Mouse (Mus musculus) inflammation-experienced regulatory T-cells, adult 6 months (primary cell): ENCODE measurements around the gene Gm20716. TPM values are rescaled to one million over a fixed set of nuclear protein-coding genes. Genes with fewer than 3 reads are reported as not detected.
A peak's percentile ranks its signal among the peaks of the same experiment; 100 is the strongest.

Source experiments
- ATAC-seq: one replicate; pipeline ENCODE4 v1.8.0; 2017
- polyA plus RNA-seq, 3 experiments: library from polyadenylated mRNA; unstranded; fragments of 100-300 nt; shearing (Covaris generic); gene quantifications; one replicate each; pipeline ENCODE4 v1.2.1; 2017

Gm20716 gene
- polyA plus RNA-seq: 10 to 100 TPM; 20.2 to 22.3 (median 20.2) TPM

DNA sequence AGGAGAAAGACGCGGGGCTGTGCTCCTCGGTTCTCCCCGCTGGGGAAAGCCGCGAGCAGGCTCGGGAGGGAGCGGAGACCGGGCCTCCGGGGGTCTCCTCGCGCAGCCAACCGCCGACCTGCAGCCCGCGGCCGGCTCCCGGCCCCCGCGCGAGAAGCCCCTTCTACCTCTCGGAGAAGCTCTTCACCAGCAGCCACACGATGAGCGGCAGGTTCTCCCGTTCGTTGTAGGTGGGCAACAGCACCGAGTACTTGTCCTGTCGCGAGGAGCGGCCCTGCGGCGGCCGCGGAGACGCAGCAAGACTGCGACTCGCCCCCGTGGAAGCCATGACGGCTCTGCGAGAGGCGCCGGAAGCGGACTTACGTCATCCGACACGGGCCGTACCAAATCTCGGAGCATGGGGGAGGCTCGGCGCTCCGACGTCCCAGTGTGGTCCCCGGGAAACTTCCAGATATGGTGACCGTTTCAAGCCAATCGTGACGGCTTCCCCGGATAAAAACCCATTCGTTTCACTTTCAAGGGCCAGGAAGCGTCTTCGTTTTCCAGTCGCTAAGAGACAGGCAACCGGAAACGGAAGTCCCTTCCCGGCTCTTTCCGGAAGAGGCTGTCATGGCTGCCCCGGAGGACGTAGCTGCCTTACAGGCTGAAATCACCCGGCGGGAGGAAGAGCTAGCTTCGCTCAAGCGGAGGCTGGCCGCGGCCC lies at the start of gene Gm20716, which contains the start of the genes Dpm1 and Mocs3:
TSS of gene Gm20716 (minus strand) at position 339 of the 703 bp plus-strand sequence.
TSS of gene Dpm1 (minus strand) at position 566 of the 703 bp plus-strand sequence.
TSS of gene Mocs3 (plus strand) at position 597 of the 703 bp plus-strand sequence.
- peak; percentile 84 for ATAC-seq

DNA sequence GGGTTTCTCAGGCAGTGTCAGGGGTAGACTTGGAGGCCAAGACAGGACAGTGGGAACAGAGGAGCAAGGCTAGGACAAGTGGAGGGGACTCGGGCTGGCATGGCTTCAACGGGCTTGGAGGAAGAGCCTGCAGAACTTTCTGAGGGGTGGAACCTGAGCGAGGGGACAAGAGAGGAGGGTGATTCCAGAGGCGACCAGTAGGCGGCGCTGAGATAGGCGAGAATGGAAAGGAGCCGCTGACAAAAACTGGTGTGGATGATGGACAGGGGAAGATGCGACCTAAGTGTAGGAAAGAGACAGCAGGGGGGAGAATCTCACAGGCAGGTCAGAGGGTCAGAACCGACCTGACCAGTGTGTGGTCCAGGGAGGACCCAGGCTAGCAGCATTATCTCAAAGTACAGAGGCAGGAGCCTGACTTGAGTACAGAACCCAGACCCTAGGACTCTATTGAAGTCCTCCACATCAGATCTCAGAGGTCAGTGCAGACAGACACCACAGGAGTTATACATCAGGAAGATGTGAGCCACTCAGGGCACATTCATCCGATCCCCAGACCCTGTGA lies 44.3 kb upstream of the Gm20716 start:
- no peak for ATAC-seq

DNA sequence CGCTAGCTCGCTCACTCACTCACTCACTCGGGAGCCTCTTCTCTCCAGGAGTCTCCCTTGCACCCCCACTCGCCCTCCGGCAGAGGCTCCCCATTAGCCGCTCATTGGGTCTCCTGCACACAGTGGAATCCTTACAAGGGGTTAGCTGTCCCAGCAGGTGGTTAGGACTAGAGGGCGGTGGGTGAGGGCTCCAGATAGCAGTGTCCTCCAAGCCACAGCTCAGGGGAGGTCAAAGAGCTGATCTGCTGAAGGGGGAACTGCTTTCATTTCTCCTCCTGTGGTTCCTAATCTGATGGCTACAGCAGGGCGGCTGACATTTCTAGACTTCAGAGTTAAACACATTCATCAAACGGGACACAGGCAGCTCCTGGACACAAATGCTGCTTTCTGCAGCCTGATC lies 43.2 kb upstream of the Gm20716 start:
- no peak for ATAC-seq

DNA sequence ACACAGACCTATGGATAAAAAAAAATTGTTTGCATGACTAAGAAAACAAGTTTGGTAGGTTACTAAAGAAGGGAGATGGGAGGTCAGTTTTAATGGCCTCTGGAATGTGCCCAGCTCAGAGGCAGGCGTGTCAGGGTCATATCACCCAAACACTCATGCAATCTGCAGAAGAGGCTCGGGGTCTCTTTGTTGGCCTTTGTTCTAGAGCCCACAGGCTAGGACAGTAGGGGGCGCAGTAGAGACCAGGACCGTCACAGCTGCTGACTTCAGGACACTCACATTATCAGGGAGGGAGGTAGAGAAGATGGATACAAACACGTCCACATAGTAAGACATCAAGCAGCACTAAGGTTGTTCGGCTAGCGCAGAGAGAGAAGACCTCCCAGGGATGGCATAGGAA lies 37.9 kb upstream of the Gm20716 start:
- no peak for ATAC-seq

DNA sequence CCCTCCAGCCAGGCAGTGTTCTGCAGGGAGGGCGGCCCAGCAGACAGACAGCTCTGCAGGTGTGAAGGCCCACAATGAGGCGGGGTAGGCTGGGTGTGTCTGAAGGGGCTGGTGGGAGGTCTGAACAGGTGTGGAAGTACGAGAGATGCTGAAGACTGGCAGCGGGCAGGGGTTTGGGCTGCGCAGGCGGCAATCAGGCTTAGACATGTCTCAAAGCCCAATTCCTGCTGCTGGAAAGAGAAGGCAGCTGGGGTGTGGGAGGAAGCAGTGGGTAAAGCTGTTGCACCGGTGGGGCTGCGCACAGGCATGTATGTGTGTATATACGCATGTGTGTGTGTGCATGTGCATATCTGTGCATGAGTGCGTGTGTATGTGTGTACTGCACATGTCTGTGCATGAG lies 30.7 kb upstream of the Gm20716 start:
- ATAC-seq: no peak

DNA sequence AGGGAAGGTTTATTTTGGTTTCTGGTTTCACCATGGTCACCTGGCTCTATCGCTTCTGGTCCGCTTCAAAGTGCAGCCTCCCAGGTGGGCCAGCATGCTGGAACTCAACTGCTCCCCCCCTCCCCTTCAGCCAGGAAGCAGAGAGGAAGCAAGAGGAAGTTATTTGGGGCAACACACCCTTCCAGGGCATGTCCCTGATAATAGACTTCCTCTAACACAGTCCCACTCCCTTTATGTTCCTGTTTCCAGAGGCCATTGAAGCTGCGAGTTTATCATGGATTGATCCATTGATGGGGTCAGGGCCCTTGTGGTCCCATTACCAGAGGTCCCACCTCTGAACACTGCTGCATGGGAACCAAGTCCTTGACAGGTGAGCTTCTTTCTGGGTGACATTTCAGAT lies 30.0 kb upstream of the Gm20716 start:
- no peak for ATAC-seq

DNA sequence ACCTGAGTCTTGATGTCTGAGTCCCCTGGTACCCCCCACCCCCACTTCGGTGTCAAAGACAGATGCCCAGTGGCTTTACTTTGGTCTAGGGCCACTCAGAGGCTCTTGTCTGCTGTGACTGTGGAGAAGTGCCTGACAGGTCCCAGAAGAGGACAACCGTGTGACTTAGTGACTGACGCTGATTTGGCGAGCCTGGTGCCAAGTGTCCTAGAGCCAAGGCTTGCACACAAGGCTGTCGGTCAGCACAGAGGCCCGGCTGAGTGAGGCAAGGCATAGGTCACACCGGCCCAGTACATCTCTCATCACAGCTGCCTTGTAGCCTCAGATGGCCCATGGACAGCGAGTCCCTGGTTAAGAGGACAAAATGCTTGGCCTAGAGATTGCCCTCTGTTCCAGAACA lies 28.9 kb upstream of the Gm20716 start:
- no peak for ATAC-seq

DNA sequence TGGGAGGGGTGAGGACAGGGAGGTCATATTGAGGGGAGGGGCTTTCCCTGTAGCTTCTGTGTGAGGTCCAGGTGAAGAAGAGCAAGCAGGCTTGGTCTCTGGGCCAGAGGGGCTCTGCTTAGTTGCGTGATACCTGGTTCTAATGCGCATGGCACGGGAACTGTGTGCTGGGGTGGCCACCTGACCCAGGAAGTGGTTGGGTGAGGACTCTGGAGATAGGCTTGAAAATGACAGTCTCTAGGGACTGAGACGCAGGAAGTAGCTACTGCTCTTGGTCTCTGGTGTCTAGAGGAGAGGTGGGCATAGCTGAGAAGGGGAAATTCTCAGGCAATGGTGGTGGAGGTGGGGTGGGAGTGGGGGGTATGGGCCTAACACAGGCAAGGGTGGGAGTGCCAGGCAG lies 27.0 kb upstream of the Gm20716 start:
- no peak for ATAC-seq

DNA sequence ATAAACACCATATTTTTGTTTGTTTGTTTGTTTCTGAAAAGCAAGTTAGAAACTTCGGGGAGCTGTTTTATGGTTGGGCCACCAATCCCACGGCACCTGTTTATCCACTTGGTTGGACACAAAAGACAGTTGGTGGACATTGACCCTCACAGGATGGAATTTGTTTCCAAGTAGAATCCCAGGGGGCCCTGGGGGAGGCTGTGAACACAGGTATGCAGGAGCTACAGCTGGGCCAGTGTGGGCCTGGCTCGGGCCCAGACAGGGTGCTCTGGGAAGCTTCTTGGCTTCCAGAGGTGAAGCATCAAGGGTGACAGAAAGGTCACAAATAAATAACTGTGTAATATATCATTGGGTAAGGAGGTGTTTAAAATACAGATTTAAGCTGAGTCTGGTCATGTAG lies 26.3 kb upstream of the Gm20716 start:
- no peak for ATAC-seq

DNA sequence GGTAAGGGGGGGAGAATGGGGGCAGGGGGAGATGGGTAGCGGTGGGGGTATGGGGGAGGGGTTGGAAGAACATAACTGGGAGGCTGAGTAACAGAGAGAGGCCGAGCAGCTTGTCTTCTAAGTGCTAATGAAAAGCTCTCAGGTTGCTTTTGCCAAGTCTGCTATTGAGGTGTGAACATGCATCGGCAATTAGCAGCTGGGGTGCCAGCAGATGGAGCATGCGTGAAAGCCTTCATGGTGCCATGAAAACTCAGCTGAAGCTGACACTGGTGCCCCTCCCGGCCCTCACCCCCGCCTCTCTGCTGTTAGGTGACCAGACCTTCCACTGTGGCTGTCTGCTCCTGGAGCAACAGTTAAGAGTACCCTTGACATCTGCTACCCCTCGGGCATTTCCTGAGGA lies 23.7 kb upstream of the Gm20716 start:
- ATAC-seq: no peak

DNA sequence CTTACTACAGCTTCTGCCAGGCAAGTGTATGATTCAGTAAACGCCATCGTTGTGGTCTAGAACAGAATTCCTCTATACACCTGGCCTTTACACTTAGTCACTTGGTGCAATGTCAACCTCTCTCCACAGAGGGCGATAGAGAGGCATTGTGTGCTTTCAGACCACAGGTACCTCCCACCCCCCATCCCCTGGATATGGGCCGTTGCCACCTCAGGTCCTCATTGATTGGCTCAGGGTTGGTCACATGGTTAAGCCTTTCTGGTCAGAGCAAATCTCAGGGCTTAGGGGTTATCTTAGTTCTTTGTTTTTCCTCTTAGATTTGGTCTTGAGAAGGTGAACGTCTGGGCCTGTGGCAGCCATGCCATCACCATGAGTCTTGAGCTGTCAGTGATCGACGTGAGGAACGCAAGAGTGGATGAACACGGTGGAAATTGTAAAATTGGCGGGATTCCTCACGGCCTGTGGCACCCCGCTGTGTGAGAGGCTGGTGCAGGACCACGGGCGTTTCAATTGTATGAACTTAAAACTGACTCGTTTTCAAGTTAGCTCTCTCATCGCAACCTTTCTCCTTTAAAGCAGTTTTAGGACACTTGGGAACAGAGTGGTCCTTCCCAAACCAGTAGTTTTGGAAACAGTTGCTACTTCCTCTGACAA lies 22.6 kb upstream of the Gm20716 start:
- no peak for ATAC-seq

DNA sequence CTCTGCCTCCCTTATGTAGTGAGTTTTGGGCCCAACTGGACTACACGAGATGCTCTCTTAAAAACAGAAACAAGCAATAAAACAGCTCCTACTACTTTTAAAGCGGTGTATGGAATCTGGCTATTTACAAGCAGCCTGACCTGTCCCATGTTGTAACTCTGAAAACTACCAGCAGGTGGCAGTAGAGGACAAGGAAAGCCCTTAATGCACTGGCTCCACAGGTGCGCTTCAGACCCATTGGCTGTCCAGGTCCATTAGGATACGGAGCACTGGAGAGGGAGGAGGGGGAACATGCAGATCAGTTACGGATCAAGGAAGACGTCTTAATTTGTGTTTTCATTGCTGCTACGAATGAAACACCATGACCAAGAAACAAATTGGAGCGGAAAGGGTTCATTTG lies 20.1 kb upstream of the Gm20716 start:
- ATAC-seq: peak; percentile 71

DNA sequence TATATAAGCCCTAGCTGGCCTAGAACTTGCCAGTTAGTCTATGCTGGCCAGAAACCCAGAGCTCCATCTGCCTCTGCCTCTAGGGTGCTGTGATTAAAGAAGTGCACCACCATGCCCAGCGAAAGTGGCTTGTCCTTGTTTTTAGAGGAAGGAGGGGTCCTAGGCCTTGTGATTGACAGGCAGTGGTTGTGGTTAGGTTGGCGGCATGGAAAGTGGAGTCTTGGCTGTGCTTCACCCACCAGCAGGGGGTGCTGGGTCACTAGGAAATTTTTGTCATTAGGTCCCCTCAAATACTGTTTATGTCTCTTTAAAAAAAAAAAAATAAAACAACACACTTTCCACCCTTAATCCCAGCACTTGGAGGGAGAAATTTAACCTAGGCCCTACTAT lies 18.7 kb upstream of the Gm20716 start:
- ATAC-seq: no peak

DNA sequence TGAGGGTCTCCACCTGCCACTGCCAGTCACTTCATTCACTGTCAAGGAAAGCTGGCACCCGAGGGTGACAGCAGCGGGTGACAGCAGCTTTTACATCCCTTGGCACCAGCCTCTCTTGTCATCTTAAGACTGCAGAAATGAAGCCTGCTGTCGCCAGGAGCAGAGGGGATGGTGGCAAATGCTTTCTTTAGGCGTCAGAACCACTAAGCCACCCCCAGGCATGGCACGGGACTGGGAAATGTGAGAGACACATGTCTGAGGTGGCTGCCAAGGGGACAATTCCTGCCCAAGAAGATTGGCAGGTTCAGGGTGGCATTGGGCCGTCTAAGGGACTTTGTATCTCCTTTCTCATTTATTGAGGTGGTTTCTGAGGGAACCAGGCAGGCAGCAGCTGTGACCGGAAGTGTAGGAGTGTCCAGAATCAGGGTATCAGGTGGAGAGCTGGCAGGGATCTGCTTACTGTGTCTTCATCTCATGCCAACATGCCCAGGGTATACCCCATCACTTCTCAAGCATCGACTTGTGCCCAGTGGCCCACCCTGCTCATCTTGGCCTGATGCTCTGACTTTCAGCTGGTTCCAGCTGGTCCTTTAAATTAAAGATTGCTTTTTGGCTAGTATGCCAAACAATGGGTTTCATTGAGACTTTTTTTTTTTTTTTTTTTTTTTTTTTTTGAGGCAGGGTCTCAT lies 18.1 kb upstream of the Gm20716 start:
- no peak for ATAC-seq

DNA sequence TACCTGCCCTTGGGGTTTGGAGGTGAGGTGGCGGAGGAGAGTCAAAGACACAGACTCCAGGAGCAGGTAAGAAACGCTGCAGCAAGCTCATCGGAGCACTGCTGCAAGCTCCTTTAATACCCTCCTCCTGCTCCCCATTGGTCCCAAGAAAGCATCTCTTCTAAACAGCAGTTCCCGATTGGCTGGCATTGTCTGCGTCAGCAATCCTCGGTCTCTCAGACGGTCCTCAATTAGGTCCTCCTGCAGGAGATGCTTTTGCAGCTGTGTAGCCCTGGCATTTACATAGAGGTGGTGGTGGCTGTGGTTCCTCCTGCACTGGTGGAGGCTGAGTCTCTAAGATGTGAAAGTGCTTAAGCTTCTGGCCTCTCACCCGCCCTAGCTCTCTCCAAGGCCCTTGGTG lies 15.4 kb upstream of the Gm20716 start:
- ATAC-seq: no peak

DNA sequence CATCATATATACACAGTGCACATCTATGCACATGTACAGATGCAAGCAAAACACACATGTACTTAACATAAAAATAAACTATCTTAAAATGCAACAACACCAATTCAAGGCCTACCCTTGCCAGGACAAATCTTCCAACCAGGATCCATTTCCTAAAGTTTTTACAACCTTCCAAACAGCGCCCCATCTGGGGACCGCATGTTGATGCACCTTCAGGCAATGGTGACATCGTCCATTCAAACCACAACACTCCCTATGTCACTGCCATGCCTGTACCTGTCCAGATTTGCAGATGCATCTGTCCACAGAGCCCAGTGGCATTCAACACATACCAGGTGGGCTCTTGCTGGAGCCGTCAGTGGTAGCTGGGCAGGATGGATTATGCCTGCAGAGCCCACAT lies 13.1 kb upstream of the Gm20716 start:
- no peak for ATAC-seq

DNA sequence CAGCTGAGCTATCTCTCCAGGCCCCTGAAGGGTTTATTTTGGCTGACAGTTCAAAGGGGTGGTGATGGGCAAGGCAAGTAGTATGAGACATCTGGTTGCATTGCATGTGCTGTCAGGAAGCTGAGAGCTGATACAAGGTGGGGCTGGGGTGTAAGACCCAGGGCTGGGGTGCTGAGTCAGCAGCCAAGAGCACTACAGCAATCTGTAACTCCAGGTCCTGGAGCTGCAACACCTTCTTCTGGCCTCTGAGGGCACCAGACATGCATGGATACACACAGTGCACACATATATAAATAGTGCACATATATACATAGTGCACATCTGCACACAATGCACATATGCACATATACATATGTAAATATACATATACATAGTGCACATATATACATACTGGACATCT lies 12.7 kb upstream of the Gm20716 start:
- ATAC-seq: no peak

DNA sequence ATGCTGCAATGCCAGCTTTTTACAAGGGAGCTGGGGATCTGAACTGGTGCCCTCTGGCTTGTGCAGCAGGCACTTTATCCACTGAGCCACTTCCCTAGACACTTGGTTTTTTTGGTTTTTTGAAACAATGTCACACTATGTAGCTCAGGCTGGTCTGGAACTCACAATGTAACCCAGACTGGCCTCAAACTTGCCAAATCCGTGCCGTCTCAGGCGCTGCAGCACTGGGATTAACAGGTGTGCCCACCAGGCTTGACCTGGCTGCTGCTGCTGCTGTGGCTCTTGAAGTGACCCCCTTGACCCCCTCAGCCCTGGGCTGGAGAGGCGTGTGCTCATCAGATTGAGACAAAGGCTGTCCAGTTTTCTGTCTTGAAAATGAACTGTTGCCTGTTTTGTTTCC lies 8.2 kb upstream of the Gm20716 start:
- no peak for ATAC-seq

DNA sequence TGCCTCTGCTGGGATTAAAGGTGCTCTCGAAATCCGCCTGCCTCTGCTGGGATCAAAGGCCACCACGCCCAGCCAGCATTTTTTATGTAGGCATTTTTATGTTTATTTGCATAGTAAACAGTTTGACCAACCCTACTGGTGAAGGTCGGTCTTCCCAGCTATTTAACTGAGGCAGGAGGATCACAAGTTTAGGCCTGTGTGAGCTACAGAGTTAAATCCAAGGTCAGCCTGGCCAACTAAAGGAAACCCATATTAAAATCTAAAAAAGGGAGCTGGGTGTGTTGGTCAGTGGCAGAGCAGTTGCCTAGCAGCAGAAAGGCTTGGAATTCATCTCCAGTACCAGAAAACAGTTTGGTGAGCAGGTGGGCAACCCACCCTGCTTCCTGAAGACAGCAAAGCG lies 3.1 kb upstream of the Gm20716 start:
- no peak for ATAC-seq

DNA sequence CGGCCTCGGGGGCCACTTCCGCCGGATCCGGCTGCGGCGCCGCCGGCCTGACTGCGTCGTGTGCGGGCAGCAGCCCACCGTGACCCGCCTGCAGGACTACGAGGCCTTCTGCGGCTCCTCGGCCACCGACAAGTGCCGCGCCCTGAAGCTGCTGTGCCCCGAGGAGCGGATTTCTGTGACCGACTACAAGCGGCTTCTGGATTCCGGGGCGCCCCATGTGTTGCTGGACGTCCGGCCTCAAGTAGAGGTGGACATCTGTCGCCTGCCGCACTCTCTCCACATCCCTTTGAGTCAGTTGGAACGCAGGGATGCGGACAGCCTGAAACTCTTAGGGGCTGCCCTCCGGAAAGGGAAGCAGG lies 1.3 kb upstream of the Gm20716 start:
- no peak for ATAC-seq

DNA sequence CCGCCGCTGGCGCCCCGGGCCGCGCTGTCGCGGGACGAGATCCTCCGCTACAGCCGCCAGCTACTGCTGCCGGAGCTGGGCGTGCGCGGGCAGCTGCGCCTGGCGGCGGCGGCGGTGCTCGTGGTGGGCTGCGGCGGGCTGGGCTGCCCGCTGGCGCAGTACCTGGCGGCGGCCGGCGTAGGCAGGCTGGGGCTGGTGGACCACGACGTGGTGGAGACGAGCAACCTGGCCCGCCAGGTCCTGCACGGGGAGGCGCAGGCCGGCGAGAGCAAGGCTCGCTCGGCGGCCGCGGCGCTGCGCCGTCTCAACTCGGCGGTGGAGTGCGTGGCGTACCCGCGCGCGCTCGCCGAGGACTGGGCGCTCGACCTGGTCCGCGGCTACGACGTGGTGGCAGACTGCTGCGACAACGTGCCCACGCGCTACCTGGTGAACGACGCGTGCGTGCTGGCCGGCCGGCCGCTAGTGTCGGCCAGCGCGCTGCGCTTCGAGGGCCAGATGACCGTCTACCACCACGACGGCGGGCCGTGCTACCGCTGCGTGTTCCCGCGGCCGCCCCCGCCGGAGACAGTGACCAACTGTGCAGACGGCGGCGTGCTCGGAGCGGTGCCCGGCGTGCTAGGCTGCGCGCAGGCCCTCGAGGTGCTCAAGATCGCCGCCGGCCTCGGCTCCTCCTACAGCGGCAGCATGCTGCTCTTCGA lies 758 bp upstream of the Gm20716 start:
- peak; percentile 44 for ATAC-seq

DNA sequence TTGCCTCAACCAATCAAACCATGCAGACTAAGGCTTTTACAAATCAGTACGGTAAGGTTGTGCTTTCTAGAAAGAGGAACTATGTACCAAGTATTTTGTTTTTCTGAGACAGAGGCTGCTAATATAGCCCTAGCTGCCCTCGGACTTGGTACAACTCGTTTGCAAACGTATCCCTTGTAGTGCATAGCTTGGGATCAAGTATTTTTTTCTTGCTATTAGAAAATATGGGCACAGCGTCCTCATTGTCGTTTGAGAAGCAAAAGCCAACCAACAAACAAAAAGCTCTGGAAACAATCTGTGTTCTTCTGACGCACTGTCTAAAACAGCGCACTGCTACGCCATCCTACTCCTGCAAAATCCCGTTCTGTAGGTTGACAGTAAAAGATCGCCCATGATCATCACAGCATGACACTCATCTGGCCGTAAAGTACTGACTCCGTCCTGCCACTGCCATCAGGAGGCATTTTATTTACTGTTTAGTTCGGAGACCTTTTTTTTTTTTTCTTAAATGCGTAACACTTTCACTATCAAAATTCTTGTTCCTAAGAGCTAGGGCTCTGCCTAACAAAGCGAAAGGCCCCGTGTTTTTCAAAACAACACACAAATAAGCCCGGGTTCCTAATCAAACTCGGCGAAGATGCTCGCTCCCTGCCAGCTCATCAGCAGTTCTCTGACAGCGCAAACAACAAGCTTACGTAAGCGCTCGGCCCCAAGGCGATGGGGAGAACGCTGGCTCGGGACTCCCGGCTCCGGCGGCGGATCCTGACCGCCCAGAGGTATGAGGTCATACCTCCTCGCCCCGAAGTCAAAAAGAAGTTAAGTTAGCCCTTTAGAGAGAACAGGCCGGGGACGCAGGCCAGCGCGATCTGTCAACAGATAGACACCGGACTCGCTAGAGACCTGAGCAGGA lies 793 bp downstream of the Gm20716 start:
- ATAC-seq: peak; percentile 28
